Mouse (Mus musculus): ENCODE data around the gene Samd4.

DNA sequence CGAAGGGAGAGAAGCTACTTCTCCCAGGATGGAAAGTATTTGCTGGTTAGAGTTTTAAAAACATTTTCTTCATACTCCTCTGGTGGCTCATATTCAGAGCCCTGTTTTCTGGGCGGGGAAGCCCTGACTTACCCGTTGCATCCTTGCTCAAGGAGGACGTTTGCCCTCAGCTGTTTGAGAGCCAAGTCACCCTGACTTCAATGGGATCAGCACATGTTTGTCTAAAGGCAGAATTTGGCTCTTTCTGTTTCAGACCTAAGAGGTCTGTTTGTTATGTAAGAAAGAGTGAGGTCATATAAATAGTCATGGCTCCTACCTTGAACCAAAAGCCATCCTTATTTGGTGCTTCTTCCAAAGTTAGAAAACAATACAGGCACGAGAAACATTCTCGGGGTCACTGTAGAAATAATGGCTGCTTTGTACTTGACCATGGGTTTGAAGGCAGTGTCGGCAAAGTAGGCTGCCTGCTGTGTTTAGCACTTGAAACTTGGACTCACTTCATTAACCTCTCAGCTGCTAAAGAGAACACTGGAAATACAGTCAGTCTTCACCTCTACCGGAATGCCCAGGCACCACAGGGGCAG is 102.0 kb downstream of the Samd4 start:
- TF ChIP-seq CTCF (IDR thresholded peaks at IDR 0.05) (no peak), EP300 (IDR thresholded peaks at IDR 0.05) (no peak)
